Mouse (Mus musculus) cerebellum, adult 9-10 months (tissue): ENCODE results near the gene Shpk.

Experiments used
- DNase-seq: peaks from one replicate; pipeline ENCODE4 v3.0.0; 2022

Shpk gene

GRCm38 (mm10) chr11:73199230-73199712 lies at the start of gene Shpk:
Gene Shpk, plus strand, starts transcription at chr11:73199460.
- DNase-seq: peak; percentile 98

GRCm38 (mm10) chr11:73155071-73155470 lies 44.2 kb upstream of the Shpk start:
- DNase-seq: no peak

- DNase-seq: no peak
Measured at GRCm38 (mm10) chr11:73159957-73160810, 39.1 kb upstream of the Shpk start, which contains the start of gene P2rx5. Gene P2rx5, plus strand, starts transcription at chr11:73160421.

GRCm38 (mm10) chr11:73160811-73161200 lies 38.5 kb upstream of the Shpk start:
- DNase-seq: no peak

GRCm38 (mm10) chr11:73161616-73162015 lies 37.6 kb upstream of the Shpk start:
- no peak for DNase-seq

GRCm38 (mm10) chr11:73162284-73162683 lies 37.0 kb upstream of the Shpk start:
- DNase-seq: no peak

- no peak for DNase-seq
Measured at GRCm38 (mm10) chr11:73168071-73168470, 31.2 kb upstream of the Shpk start.

GRCm38 (mm10) chr11:73168576-73168975 lies 30.7 kb upstream of the Shpk start:
- no peak for DNase-seq

- DNase-seq: no peak
Measured at GRCm38 (mm10) chr11:73169231-73169630, 30.0 kb upstream of the Shpk start.

- no peak for DNase-seq
Measured at GRCm38 (mm10) chr11:73172186-73172585, 27.1 kb upstream of the Shpk start.

- DNase-seq: no peak
Measured at GRCm38 (mm10) chr11:73175612-73176011, 23.6 kb upstream of the Shpk start.

GRCm38 (mm10) chr11:73176186-73176585 lies 23.1 kb upstream of the Shpk start:
- no peak for DNase-seq

GRCm38 (mm10) chr11:73176608-73177508 lies 22.4 kb upstream of the Shpk start, which contains the start of the genes Emc6 and Tax1bp3:
Gene Emc6, minus strand, starts transcription at chr11:73177037.
Gene Tax1bp3, plus strand, starts transcription at chr11:73177083.
- DNase-seq: peak; percentile 96

GRCm38 (mm10) chr11:73177509-73177875 lies 21.8 kb upstream of the Shpk start:
- peak; percentile 57 for DNase-seq

GRCm38 (mm10) chr11:73177895-73178294 lies 21.4 kb upstream of the Shpk start:
- DNase-seq: no peak

GRCm38 (mm10) chr11:73185872-73186615 lies 13.2 kb upstream of the Shpk start:
- DNase-seq: no peak

GRCm38 (mm10) chr11:73187231-73187630 lies 12.0 kb upstream of the Shpk start:
- no peak for DNase-seq

- peak; percentile 73 for DNase-seq
Measured at GRCm38 (mm10) chr11:73193047-73193446, 6.2 kb upstream of the Shpk start.

- DNase-seq: peak; percentile 31
Measured at GRCm38 (mm10) chr11:73194444-73194843, 4.8 kb upstream of the Shpk start.

- DNase-seq: no peak
Measured at GRCm38 (mm10) chr11:73198190-73198589, 1.1 kb upstream of the Shpk start.

GRCm38 (mm10) chr11:73198603-73199229 lies 544 bp upstream of the Shpk start, which contains the start of gene Ctns:
Gene Ctns, minus strand, starts transcription at chr11:73199042.
- peak; percentile 93 for DNase-seq

- DNase-seq: peak; percentile 60
Measured at GRCm38 (mm10) chr11:73199879-73200278, 619 bp downstream of the Shpk start.
